Comparison of ENCODE assay signal across 35 mouse cellular contexts in genomic region chr13:4576921-4577320, GRCm38 (mm10). TPM values are rescaled to one million over a fixed set of nuclear protein-coding genes. Genes with fewer than 3 reads are reported as not detected.
"Had no signal": no experiment of that assay in that cellular context is flagged by ENCODE, and none has a peak within 500 bp of the region (broad histone marks: within the 10 kb centered on the region; RNA-seq: fewer than 3 reads in every experiment).

No protein-coding gene starts in this region.

- H3K9me3 ChIP-seq: embryonic facial prominence, embryonic 10.5 days; embryonic facial prominence, embryonic 12.5 days; embryonic facial prominence, embryonic 13.5 days; embryonic facial prominence, embryonic 15.5 days; forebrain, embryonic 10.5 days; forebrain, embryonic 12.5 days; forebrain, embryonic 13.5 days; forebrain, embryonic 15.5 days had no signal

- H3K4me3 ChIP-seq: embryonic facial prominence, embryonic 10.5 days; embryonic facial prominence, embryonic 12.5 days; embryonic facial prominence, embryonic 13.5 days; embryonic facial prominence, embryonic 15.5 days; erythroblast, embryonic 14.5 days; forebrain, embryonic 10.5 days; forebrain, embryonic 12.5 days; forebrain, embryonic 13.5 days; forebrain, embryonic 15.5 days; gastrocnemius, adult 2 months; heart, adult 2 months had no signal

- ATAC-seq: forebrain, embryonic 13.5 days; forebrain, embryonic 14.5 days; forebrain, embryonic 15.5 days; forebrain, embryonic 16.5 days; forebrain, postnatal 0 days had no signal

- H3K27me3 ChIP-seq: embryonic facial prominence, embryonic 12.5 days; embryonic facial prominence, embryonic 13.5 days; embryonic facial prominence, embryonic 15.5 days; forebrain, embryonic 12.5 days; forebrain, embryonic 13.5 days; forebrain, embryonic 15.5 days had no signal

- H3K9ac ChIP-seq: embryonic facial prominence, embryonic 12.5 days; embryonic facial prominence, embryonic 13.5 days; embryonic facial prominence, embryonic 15.5 days; forebrain, embryonic 12.5 days; forebrain, embryonic 13.5 days; forebrain, embryonic 15.5 days; forebrain, postnatal 0 days had no signal

- H3K27ac ChIP-seq: embryonic facial prominence, embryonic 10.5 days; embryonic facial prominence, embryonic 12.5 days; embryonic facial prominence, embryonic 13.5 days; embryonic facial prominence, embryonic 15.5 days; forebrain, embryonic 10.5 days; forebrain, embryonic 12.5 days; forebrain, embryonic 13.5 days; forebrain, embryonic 15.5 days; gastrocnemius, adult 2 months; heart, adult 2 months had no signal

- H3K36me3 ChIP-seq: embryonic facial prominence, embryonic 10.5 days; embryonic facial prominence, embryonic 12.5 days; embryonic facial prominence, embryonic 13.5 days; embryonic facial prominence, embryonic 15.5 days; forebrain, embryonic 10.5 days; forebrain, embryonic 12.5 days; forebrain, embryonic 15.5 days had no signal

- H3K4me2 ChIP-seq: embryonic facial prominence, embryonic 12.5 days; embryonic facial prominence, embryonic 13.5 days; embryonic facial prominence, embryonic 15.5 days; forebrain, embryonic 12.5 days; forebrain, embryonic 13.5 days; forebrain, embryonic 15.5 days had no signal

- H3K4me1 ChIP-seq: embryonic facial prominence, embryonic 10.5 days; embryonic facial prominence, embryonic 12.5 days; embryonic facial prominence, embryonic 13.5 days; embryonic facial prominence, embryonic 15.5 days; forebrain, embryonic 10.5 days; forebrain, embryonic 12.5 days; forebrain, embryonic 13.5 days; forebrain, embryonic 15.5 days had no signal

- DNase-seq: cerebellum, adult 2 months; cerebellum, adult 8-10 months; cerebellum, adult 9-10 months; cerebellum, adult 9-11 months; cerebellum, postnatal 10 days; cerebellum, postnatal 14 days; cerebellum, postnatal 25 days; cerebellum, postnatal 36 days; embryo, embryonic 11 days; forebrain, postnatal 0 days; gastrocnemius, adult 2 months; gastrocnemius, postnatal 10 days; gastrocnemius, postnatal 14 days; gastrocnemius, postnatal 25 days; gastrocnemius, postnatal 36 days; heart, adult 11 months; heart, adult 18-20 months; heart, adult 2 months had no signal

RNA-seq across cellular contexts. Expression of gene Akr1c21, which starts 3.0 kb away (rescaled TPM):
- polyA plus RNA-seq: cerebellum, adult 2 months; cortical plate, adult 2 months; embryonic facial prominence, embryonic 10.5 days; embryonic facial prominence, embryonic 11.5 days; embryonic facial prominence, embryonic 12.5 days; embryonic facial prominence, embryonic 13.5 days; embryonic facial prominence, embryonic 14.5 days; erythroblast, embryonic 14.5 days; forebrain, embryonic 10.5 days; forebrain, embryonic 11.5 days; forebrain, embryonic 12.5 days; forebrain, embryonic 13.5 days; forebrain, embryonic 14.5 days; forebrain, embryonic 15.5 days; forebrain, embryonic 16.5 days; forebrain, postnatal 0 days; frontal cortex, adult 2 months; gonadal fat pad, adult 2 months; heart, adult 2 months had no signal

RNA-seq across cellular contexts. Expression of gene Akr1c20, which starts 53.8 kb away (rescaled TPM):
- polyA plus RNA-seq: cerebellum, adult 2 months; cortical plate, adult 2 months; embryonic facial prominence, embryonic 10.5 days; embryonic facial prominence, embryonic 11.5 days; embryonic facial prominence, embryonic 12.5 days; embryonic facial prominence, embryonic 13.5 days; embryonic facial prominence, embryonic 14.5 days; embryonic facial prominence, embryonic 15.5 days; erythroblast, embryonic 14.5 days; forebrain, embryonic 10.5 days; forebrain, embryonic 11.5 days; forebrain, embryonic 12.5 days; forebrain, embryonic 13.5 days; forebrain, embryonic 14.5 days; forebrain, embryonic 15.5 days; forebrain, embryonic 16.5 days; forebrain, postnatal 0 days; frontal cortex, adult 2 months; gonadal fat pad, adult 2 months; heart, adult 2 months had no signal
